Mouse (Mus musculus) urinary bladder, postnatal 10 days (tissue): ENCODE measurements around the gene Nek1.

ENCODE experiments used
- DNase-seq: peaks from one replicate; pipeline ENCODE4 v3.0.0; 2022; ENCODE audit warnings: low spot score

Gene Nek1

DNA sequence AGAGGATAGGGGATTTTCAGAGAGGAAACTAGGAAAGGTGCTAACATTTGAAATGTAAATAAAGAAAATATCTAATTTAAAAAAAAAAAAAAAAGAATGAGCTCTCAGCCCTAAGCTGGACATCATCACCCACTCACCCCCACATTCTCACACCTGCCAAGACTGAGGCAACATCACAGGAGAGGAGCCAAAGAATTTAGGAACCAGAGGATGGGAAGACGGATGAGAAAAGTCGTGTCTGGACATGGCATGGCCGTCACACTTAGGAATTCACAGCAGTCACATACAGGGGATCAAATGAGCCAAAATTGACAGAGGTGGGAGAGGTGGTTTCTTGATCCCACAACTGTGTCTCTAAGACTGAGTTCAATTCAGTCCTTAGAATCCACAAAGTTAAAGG is 165.5 kb downstream of the Nek1 start:
- no peak for DNase-seq

GRCm38 (mm10) chr8:61161461-61162185 is 168.6 kb downstream of the Nek1 start:
- DNase-seq, result no peak

GRCm38 (mm10) chr8:61162186-61162566 is 169.2 kb downstream of the Nek1 start:
- no peak for DNase-seq

DNA sequence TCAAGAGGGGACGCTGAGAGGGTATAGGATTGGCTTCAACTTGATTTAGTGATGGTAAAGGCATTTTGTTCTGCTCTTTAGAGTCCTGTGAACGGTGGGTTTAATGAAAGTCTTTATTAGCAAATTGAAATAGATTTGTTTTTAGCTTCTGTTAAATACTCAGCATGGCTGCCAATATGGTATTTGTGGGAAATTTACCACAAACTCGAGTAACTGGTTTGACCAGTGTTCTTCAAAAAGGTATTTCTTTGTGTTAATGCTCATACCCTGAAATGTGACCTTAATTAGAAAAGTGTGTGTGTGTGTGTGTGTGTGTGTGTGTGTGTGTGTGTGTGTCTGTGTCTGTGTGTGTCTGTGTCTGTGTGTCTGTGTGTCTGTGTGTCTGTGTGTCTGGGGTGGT is 178.6 kb downstream of the Nek1 start:
- DNase-seq, result no peak

DNA sequence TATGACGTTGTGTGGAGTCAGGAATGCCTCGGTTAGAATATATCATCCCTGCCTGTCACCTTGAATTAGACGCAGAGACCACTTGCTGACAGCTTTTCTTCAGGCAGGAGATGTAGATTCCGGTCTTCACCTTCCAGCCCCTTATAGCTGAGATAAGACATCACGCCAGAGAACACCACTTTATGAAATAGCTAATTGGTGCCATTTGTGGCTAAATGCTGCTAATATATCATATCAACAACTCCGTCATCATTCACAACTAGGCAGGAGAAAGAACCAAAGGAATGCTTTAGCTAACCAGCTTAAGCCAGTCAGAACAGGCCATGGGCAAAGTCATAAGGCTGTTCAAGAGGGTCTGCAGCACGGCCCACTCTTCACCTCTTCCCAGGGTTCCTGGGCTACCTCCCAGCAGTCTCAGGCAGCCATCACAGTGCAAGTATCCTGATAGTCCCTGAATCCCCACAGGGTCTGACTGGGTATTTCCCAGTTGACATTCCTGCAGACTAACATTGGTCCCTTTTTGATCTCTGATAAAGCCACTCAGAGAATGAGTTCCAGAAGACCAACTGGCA is 181.0 kb downstream of the Nek1 start:
- DNase-seq, result no peak

- no peak for DNase-seq
Observed at GRCm38 (mm10) chr8:61175876-61176275, 182.9 kb downstream of the Nek1 start.

DNA sequence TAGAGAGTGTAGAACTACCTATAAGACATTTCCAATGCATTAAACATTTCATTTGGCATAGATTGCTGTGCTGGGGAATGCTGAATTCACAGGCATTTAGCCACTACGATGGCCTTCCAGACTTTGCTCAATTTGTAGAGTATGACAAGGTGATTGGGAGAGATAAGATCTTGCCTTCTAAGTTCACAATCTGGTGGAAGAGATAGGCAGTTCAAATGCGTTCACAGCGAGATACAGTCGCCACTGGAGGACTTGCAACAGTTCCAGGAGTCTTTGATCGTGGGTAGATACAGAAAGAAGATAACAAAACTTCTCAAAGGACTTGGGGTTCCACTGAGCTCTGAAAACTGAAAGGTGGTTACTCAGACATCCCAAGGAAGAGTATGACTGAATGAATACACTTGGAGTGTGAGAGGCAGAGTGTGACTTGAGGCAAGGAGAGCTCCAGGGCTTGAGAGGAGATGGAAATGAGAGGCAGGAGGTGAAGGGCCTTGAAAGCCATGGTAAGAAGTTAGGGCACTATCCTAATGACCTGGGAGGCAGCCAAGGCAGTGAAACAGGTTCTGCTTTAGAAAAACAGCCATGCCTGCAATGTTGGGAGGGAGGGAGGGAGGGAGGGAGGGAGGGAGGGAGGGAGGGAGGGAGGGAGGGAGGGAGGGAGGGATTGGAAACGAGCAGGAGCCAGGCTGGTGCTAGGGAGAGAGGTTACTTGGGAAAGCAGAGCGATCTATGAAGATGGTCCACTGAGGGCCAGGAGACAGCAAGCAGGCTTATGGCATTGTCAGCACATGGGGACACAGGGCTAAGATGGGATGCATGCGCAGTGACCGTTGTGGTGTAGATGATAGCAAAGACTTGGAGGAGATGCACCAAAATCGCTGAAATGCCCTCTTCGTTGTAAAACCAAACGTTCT is 184.9 kb downstream of the Nek1 start:
- no peak for DNase-seq

DNA sequence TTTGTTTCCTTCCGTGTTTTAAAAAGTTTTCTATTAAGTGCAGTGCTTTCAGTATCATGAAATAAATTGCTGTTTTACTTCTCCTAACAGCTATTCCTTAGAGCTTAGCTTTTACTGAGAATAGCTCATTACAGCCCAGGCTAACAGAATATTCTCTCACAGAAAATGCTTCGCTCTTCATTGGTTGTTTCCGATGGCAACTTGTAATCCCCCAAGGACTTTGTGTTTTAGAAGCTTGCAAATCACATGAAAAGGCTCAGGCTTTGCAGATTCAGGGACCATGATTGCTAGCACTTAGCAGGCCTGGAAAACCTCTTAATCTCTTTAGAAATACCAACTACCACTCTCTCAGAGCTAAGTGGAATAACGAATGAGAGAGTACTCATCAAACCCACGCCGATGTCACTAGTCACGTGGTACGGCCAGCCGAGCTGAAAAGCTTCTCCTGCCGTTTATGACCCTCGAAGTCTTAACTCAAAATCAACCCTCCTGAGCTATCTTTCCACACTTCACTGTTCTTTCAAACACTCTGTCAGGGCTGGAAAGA is 185.7 kb downstream of the Nek1 start:
- DNase-seq, result no peak
